Mouse (Mus musculus) limb, embryonic 14.5 days (tissue): ENCODE measurements around the gene Mob3c. TPM values are rescaled to one million over a fixed set of nuclear protein-coding genes. Genes with fewer than 3 reads are reported as not detected.

Source experiments
- ATAC-seq: fragments of 200-750 bp; cut with Nextera tagmentation; 2 replicates; pipeline ENCODE4 v1.8.0; 2017; ENCODE audit warnings: low read depth, moderate number of reproducible peaks, moderate TSS enrichment; ENCODE audit not compliant: low FRiP score
- DNase-seq: peaks from one replicate; pipeline ENCODE4 v3.0.0-alpha.2; 2015; ENCODE audit warnings: low spot score
- H3K27ac ChIP-seq: fragments of 300-500 bp; sonication (generic); replicated peaks from 2 replicates; pipeline ENCODE4 v1.5.1; 2014; ENCODE audit warnings: low read depth, mild to moderate bottlenecking, low read length, moderate library complexity, mixed read lengths
- H3K27me3 ChIP-seq: fragments of 300-500 bp; sonication (generic); 2 replicates; pipeline ENCODE4 v1.6.1; 2014; ENCODE audit warnings: low read length, mixed read lengths; ENCODE audit not compliant: control insufficient read depth, insufficient read depth
- H3K36me3 ChIP-seq: fragments of 300-500 bp; sonication (generic); 2 replicates; pipeline ENCODE4 v1.6.1; 2014; ENCODE audit warnings: mild to moderate bottlenecking, low read length, moderate library complexity, mixed read lengths; ENCODE audit not compliant: control insufficient read depth, insufficient read depth
- H3K4me1 ChIP-seq: fragments of 300-500 bp; sonication (generic); 2 replicates; pipeline ENCODE4 v1.6.1; 2014; ENCODE audit warnings: antibody characterized with exemption, low read length, mixed read lengths; ENCODE audit not compliant: control insufficient read depth, insufficient read depth
- H3K4me2 ChIP-seq: fragments of 300-500 bp; sonication (generic); replicated peaks from 2 replicates; pipeline ENCODE4 v1.6.1; 2014; ENCODE audit warnings: low read depth, mild to moderate bottlenecking, low read length, moderate library complexity; ENCODE audit not compliant: severe bottlenecking
- H3K4me3 ChIP-seq: fragments of 300-500 bp; sonication (generic); replicated peaks from 2 replicates; pipeline ENCODE4 v1.5.1; 2014; ENCODE audit warnings: low read length
- H3K9ac ChIP-seq: fragments of 300-500 bp; sonication (generic); 2 replicates; pipeline ENCODE4 v1.6.1; 2014; ENCODE audit warnings: mild to moderate bottlenecking, low read depth, low read length, moderate library complexity; ENCODE audit not compliant: severe bottlenecking
- H3K9me3 ChIP-seq: fragments of 300-500 bp; sonication (generic); 2 replicates; pipeline ENCODE4 v1.6.1; 2016; ENCODE audit warnings: low read length; ENCODE audit not compliant: control insufficient read depth
- POLR2A ChIP-seq: fragments of 200-500 bp; IDR thresholded peaks from 2 replicates; pipeline ENCODE4 v1.8.0; 2012; ENCODE audit warnings: inconsistent platforms, mild to moderate bottlenecking, moderate library complexity, borderline replicate concordance; ENCODE audit not compliant: insufficient read depth, insufficient read length; ENCODE audit errors: extremely low read depth
- WGBS: fragments of 180-500 bp; shearing (Covaris S2); extraction: QIAGEN DNeasy Blood & Tissue Kit; methylation state at CpG from one replicate; pipeline ENCODE4 v1.1.7; 2014; 5-methylcytosine and 5-hydroxymethylcytosine counted together
- polyA plus RNA-seq, 2 experiments: library from polyadenylated mRNA; depleted of rRNA in 1 of 2; stranded (reverse) in 1 of 2; unstranded in 1 of 2; fragments of >200 nt; fragmentation: Nextera tagmentation in 1 of 2; extraction: Ambion mirVana in 1 of 2; gene quantifications; 2 replicates each; pipeline versions ENCODE4 v1.2.1 to v1.2.3; 2012 to 2014

Gene Mob3c
- polyA plus RNA-seq, 2 experiments: 8.6 to 16.3 TPM

- Histone ChIP-seq H3K36me3 (peaks cover 46% of the 10 kb centered on the region), H3K4me1 (no peaks in the 10 kb centered on the region), H3K4me3 (no peak overlapping the region), H3K9me3 (no peaks in the 10 kb centered on the region), H3K27me3 (no peaks in the 10 kb centered on the region), H3K4me2 (no peak overlapping the region), H3K9ac (no peak overlapping the region), H3K27ac (no peak overlapping the region)
- DNase-seq: no peak
- WGBS: 90% methylated on average over 4 of the region's 4 CpGs
- ATAC-seq: no peak
- TF ChIP-seq POLR2A: no peak
These were observed 15.6 kb upstream of the Mob3c start for GRCm38 (mm10) chr4:115812326-115812725.

- H3K4me3 ChIP-seq: no peak overlapping the region
- DNase-seq (no peak), ATAC-seq (no peak)
- WGBS: 88% methylated on average over 5 of the region's 5 CpGs
- H3K9ac ChIP-seq: no peak overlapping the region
- no peak overlapping the region for H3K4me2 ChIP-seq
- H3K9me3 ChIP-seq: no peaks in the 10 kb centered on the region
- no peaks in the 10 kb centered on the region for H3K4me1 ChIP-seq
- H3K36me3 ChIP-seq: peaks cover 41% of the 10 kb centered on the region
- no peak overlapping the region for H3K27ac ChIP-seq
- H3K27me3 ChIP-seq: no peaks in the 10 kb centered on the region
- no peak for TF ChIP-seq POLR2A
These were observed 12.3 kb upstream of the Mob3c start for GRCm38 (mm10) chr4:115815606-115816005.

GRCm38 (mm10) chr4:115820199-115820598, 7.7 kb upstream of the Mob3c start:
- Histone ChIP-seq H3K36me3 (0 out of 2 replicates have a peak, but pooled peaks cover 12% of the 10 kb centered on the region), H3K27me3 (no peaks in the 10 kb centered on the region), H3K4me2 (no peak overlapping the region), H3K9me3 (no peaks in the 10 kb centered on the region), H3K4me3 (no peak overlapping the region), H3K27ac (no peak overlapping the region), H3K9ac (no peak overlapping the region), H3K4me1 (no peaks in the 10 kb centered on the region)
- no peak for TF ChIP-seq POLR2A
- 72% methylated on average over 3 of the region's 3 CpGs for WGBS
- ATAC-seq (no peak), DNase-seq (no peak)

GRCm38 (mm10) chr4:115820944-115821343, 6.9 kb upstream of the Mob3c start:
- TF ChIP-seq POLR2A: no peak
- 67% methylated on average over 3 of the region's 3 CpGs for WGBS
- Histone ChIP-seq H3K4me1 (no peaks in the 10 kb centered on the region), H3K27ac (no peak overlapping the region), H3K9me3 (no peaks in the 10 kb centered on the region), H3K27me3 (no peaks in the 10 kb centered on the region), H3K9ac (no peak overlapping the region), H3K4me2 (no peak overlapping the region), H3K4me3 (no peak overlapping the region), H3K36me3 (0 out of 2 replicates have a peak, but pooled peaks cover 5% of the 10 kb centered on the region)
- no peak for DNase-seq
- ATAC-seq: no peak

GRCm38 (mm10) chr4:115821431-115821830, 6.5 kb upstream of the Mob3c start:
- Histone ChIP-seq H3K9ac (no peak overlapping the region), H3K27me3 (no peaks in the 10 kb centered on the region), H3K27ac (no peak overlapping the region), H3K4me2 (no peak overlapping the region), H3K36me3 (no peaks in the 10 kb centered on the region), H3K4me3 (no peak overlapping the region), H3K4me1 (no peaks in the 10 kb centered on the region), H3K9me3 (no peaks in the 10 kb centered on the region)
- TF ChIP-seq POLR2A: no peak
- DNase-seq (no peak), ATAC-seq (no peak)

- no peaks in the 10 kb centered on the region for H3K4me1 ChIP-seq
- ATAC-seq (no peak), DNase-seq (no peak)
- no peak overlapping the region for H3K4me2 ChIP-seq
- H3K27me3 ChIP-seq: no peaks in the 10 kb centered on the region
- no peaks in the 10 kb centered on the region for H3K36me3 ChIP-seq
- no peak for TF ChIP-seq POLR2A
- H3K4me3 ChIP-seq: no peak overlapping the region
- H3K9ac ChIP-seq: no peak overlapping the region
- WGBS: 60% methylated on average over 3 of the region's 3 CpGs
- no peaks in the 10 kb centered on the region for H3K9me3 ChIP-seq
- no peak overlapping the region for H3K27ac ChIP-seq
These were observed 6.0 kb upstream of the Mob3c start for GRCm38 (mm10) chr4:115821928-115822327.
